Mouse (Mus musculus) erythroid progenitor cell, adult 5-6 weeks (primary cell): ENCODE results near the gene Pla2g12a. TPM values are rescaled to one million over a fixed set of nuclear protein-coding genes. Genes with fewer than 3 reads are reported as not detected.

ENCODE experiments used
- ATAC-seq: replicated peaks from 2 replicates; pipeline ENCODE4 v1.8.0; 2016; ENCODE audit warnings: moderate number of reproducible peaks, mild to moderate bottlenecking, moderate TSS enrichment, inconsistent platforms; ENCODE audit not compliant: poor library complexity, low FRiP score, severe bottlenecking
- total RNA-seq, 2 experiments: library from RNA; stranded (forward) in 1 of 2; stranded (reverse) in 1 of 2; fragments of 150-400 nt in 1 of 2; fragments of 186-747, 209-891 nt in 1 of 2; gene quantifications; 2 replicates each; pipeline versions ENCODE4 v1.2.3 to v1.2.4; 2015 to 2017; ENCODE audit warnings: low replicate concordance in 2 of 2

The Pla2g12a gene
- total RNA-seq (2015; ENCODE audit: low replicate concordance) = 23.1 and 44.4 TPM in 2 replicates
- 27.0 and 29.7 TPM in 2 replicates for total RNA-seq (2017; ENCODE audit: low replicate concordance)

DNA sequence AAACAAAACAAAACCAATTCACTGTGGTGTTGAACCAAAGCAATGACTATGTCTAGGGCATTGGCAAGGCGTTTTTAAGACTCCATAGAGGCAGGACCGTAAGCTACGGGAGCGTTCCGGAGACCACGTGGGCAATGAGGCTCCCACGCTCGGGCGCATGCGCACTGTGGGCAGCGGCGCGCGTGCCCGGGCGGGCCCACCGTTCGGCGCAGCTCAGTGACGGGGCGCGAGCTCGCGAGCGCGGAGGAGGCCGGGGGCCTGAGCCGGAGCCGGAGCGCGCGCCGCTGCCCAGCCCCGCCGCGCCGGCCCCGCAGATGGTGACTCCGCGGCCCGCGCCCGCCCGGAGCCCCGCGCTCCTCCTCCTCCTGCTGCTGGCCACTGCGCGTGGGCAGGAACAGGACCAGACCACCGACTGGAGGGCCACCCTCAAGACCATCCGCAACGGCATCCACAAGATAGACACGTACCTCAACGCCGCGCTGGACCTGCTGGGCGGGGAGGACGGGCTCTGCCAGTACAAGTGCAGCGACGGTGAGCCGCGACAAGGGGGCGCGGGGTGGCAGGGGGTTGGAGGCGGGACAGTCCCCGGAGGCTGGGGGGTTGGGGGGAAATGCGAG lies at the start of gene Pla2g12a:
Gene Pla2g12a, plus strand, starts transcription at position 202 of the 617 bp plus-strand sequence.
- ATAC-seq = peak; percentile 66

DNA sequence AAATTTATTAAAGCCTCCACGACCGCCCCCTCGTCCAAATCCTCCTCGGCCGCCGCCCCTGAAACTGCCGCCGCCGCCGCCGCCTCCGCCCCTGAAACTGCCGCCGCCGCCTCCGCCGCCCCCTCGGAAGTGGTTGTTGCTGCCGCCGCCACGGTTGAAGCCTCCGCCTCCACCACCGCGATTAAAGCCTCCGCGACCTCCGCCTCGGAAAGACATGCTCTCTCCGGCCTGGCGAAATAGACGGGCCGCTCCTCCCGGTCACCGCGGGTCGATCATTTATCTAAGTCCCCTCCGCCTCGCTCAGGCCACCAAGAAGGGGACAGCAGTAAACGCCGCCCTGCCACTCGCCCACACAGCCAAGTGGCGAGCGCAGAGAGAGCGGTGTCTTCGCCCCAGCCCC lies 47.8 kb upstream of the Pla2g12a start:
- no peak for ATAC-seq

DNA sequence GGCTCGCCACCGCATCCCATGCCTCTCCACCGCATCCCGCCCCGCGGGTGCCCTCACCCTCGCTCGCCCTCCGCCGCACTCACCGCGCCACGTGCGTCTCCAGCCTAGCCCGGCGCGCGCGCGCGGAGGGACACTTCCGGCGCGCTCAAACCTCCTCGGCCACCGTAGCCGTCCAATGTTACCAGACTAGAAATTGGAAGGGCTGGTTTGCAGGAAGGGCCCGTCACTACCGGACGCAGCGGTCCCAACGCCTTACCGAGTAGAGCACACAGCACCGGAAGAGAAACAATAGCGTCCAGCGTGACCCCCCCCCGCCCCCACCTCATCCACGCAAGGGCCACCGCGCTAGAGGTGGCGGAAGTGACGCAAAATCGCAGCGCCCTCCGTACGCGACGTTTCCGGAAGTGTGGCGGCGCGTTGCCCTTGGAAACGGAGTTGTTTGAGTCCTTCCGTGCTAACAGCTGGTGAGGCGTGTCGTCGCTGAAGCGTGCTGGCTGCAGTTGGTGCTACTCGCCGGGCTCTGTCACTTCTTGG lies 47.3 kb upstream of the Pla2g12a start, which contains the start of gene Gar1:
Gene Gar1, minus strand, starts transcription at position 362 of the 534 bp plus-strand sequence.
- peak; percentile 98 for ATAC-seq

DNA sequence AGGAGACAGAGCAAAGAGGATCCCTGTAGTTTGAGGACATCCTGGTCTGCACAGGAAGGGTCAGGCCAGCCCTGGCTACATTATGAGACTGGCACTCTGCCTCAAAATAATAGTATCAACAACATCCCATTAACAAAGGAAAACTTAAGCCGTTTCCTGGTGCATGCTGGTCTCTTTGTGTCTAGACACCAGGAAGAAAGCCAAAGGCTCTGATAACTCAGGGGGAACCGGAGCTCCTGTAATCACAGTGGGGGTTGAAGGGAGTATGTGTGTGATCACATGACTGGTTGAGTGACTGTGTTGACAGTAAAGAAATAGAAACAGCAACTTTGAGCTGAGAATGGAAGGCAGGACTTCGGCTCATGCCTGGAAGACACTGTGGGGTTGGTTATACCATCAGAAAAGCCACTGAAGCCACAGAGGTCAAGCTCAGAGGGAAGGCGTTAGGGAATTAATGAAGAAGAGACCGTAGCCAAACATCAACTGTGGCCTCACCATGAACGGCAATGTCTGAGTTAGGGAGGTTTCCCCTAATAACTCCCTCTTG lies 42.9 kb upstream of the Pla2g12a start, which contains the start of gene Cfi:
Gene Cfi, plus strand, starts transcription at position 497 of the 547 bp plus-strand sequence.
- ATAC-seq = no peak

DNA sequence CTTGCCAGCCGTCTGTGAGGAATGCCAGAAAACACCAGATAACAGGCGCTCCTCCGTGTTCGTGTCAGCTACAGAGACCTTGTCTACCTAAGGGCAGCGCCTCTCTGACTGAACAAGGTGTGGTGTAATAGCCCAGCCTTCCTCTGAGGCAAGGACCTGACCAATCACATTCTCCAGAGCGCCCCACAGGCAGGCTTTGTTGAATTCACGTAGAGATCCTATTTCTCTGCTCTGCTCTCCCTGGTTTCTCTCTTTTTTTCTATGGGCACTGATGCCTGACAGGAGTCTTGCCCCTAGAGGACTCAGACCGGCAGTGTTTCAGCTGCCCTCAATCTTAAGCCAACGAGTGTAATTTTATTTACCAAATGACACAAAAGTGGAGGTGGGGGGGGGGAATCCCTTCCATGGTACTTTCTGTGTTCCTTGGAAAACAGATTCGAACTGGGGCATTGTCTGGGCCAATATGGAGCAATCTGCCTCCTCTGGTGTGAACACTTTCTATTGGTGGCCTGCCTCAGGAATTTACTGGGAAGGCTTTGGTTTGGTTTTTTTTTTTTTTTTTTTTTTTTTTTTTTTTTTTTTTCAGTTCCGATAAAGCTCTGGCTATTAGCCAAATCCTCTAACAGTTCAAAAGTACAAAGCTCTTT lies 42.2 kb upstream of the Pla2g12a start:
- ATAC-seq = no peak

- no peak for ATAC-seq
These were observed 41.4 kb upstream of the Pla2g12a start for GRCm38 (mm10) chr3:129836965-129837364.

- ATAC-seq = no peak
These were observed 40.4 kb upstream of the Pla2g12a start for GRCm38 (mm10) chr3:129838017-129838416.

- ATAC-seq = no peak
These were observed 32.5 kb upstream of the Pla2g12a start for GRCm38 (mm10) chr3:129845868-129846267.

GRCm38 (mm10) chr3:129846846-129847245 lies 31.6 kb upstream of the Pla2g12a start:
- no peak for ATAC-seq

GRCm38 (mm10) chr3:129862592-129862991 lies 15.8 kb upstream of the Pla2g12a start:
- no peak for ATAC-seq

DNA sequence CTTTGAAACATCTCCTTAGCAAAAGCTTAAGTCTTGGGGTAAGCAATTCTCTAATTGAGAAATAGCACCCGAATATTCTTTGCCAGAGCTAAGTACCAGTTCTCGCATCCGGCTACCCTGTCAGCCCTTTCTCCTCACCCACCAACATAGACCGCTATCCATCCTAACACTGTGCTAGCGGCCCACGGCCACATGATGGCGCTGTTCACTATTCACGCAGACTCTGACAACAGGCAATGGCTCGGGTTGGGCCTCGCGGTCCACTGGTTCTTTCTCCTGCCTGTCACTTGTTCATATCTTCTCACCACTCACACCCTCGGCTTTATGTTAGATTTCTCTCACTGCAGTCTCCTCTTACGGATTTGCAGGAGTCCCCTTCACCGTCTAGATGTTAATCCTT lies 14.7 kb upstream of the Pla2g12a start:
- ATAC-seq = peak; percentile 65; the same call in 1 of the 2 replicates

DNA sequence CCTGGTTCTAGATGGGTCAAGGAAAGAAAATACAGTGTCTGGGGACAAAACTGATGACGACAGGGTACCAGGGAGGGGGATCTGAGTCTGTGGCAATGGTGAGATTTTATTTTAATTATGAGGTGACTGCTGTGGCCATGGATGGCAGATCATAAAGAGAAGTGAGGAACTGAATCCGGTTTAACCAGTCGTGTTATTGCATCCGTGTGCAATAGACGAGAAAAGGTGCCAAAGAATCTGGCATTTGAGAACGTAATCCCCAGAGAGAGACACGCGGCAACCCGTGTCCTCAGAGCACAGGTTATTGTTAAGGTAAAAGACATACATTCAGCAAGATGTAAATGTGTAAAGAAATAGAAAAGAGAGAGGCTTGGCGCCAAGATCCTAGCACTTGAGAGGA lies 1.1 kb upstream of the Pla2g12a start:
- no peak for ATAC-seq

- ATAC-seq = no peak
These were observed 838 bp downstream of the Pla2g12a start for GRCm38 (mm10) chr3:129879131-129879757.

GRCm38 (mm10) chr3:129879913-129880312 lies 1.5 kb downstream of the Pla2g12a start:
- ATAC-seq = no peak

- ATAC-seq = peak; percentile 86
These were observed 2.7 kb downstream of the Pla2g12a start for GRCm38 (mm10) chr3:129880925-129881593.

GRCm38 (mm10) chr3:129885577-129885976 lies 7.2 kb downstream of the Pla2g12a start:
- peak; percentile 54 for ATAC-seq

GRCm38 (mm10) chr3:129886430-129886829 lies 8.0 kb downstream of the Pla2g12a start:
- ATAC-seq = no peak

DNA sequence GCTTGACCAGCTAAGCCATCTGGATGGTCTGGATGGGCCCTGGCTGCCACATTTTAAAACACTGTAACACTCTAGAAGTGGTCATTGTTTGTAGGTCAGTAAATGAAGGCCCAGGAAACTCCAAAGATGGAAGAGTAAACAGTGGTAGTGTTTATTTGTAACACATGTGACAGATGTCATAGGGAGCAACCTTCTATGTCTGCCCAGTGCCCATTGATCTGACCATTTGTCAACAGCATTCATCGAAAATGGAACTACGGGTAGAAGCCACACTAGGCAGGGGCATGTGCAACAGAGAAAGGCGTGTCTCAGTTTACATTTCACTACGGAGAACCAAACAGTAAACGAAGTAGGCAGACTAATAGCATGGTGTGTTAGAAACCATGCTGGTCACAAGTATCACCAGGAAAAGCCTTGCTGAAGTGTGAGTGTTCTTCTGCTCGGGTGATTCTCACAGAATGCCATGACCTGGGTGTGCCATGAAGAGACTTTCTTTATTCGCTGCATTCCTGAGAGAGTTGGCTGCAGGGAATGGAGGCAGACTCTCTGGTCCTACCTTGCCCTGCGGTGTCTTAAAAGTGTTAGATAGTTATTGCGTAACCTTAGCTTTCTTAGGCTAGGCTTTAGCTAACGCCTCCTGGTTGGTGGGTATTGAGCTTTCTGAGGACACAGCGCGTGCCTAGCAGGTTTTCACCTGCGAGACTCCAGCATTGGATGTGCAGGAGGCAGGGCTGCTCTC lies 9.5 kb downstream of the Pla2g12a start:
- no peak for ATAC-seq

GRCm38 (mm10) chr3:129892003-129892402 lies 13.6 kb downstream of the Pla2g12a start:
- no peak for ATAC-seq
